Comparison of ENCODE assay signal across 8 mouse cellular contexts in genomic region chr11:63128784-63129183, GRCm38 (mm10). TPM values are rescaled to one million over a fixed set of nuclear protein-coding genes. Genes with fewer than 3 reads are reported as not detected.
DNase-seq lines count a peak whose midpoint lies in the region; ATAC-seq and TF ChIP-seq lines count a peak whose summit lies in the region.

Gene Pmp22, plus strand, starts transcription at chr11:63128982.

- peak within 1 kb of the TSS; percentile 30; the same call in 1 of the 2 replicates for H3K27ac ChIP-seq in lung, embryonic 15.5 days
- H3K27ac ChIP-seq in embryonic fibroblast, embryonic 13.5 days (ENCODE audit: insufficient read depth, low read length): no peak within 1 kb of the TSS
- H3K27ac ChIP-seq in heart, postnatal 0 days (ENCODE audit: low read depth): peak within 1 kb of the TSS; percentile 44
- no peak within 1 kb of the TSS for H3K27ac ChIP-seq in limb, embryonic 11.5 days (replicated peaks; ENCODE audit: low read depth, low read length)
- H3K27ac ChIP-seq in small intestine, adult 2 months (ENCODE audit: insufficient read depth, low read depth, low read length): peak within 1 kb of the TSS; percentile 54

- 49% methylated on average over 2 of the region's 2 CpGs for WGBS in lung, embryonic 15.5 days
- 49% methylated on average over 2 of the region's 2 CpGs for WGBS in heart, postnatal 0 days
- WGBS in limb, embryonic 11.5 days: 67% methylated on average over 2 of the region's 2 CpGs
- WGBS in small intestine, adult 2 months: 50% methylated on average over 2 of the region's 2 CpGs

- H3K4me1 ChIP-seq in lung, embryonic 15.5 days: peaks cover 42% of the 10 kb centered on the region
- peaks cover under 1% of the 10 kb centered on the region; the same call in 1 of the 2 replicates for H3K4me1 ChIP-seq in embryonic fibroblast, embryonic 13.5 days (ENCODE audit: control insufficient read depth, insufficient read depth, low read length)
- peaks cover 24% of the 10 kb centered on the region for H3K4me1 ChIP-seq in heart, postnatal 0 days (ENCODE audit: control insufficient read depth, insufficient read depth)
- peaks cover 34% of the 10 kb centered on the region for H3K4me1 ChIP-seq in limb, embryonic 11.5 days (ENCODE audit: control insufficient read depth, insufficient read depth, low read length)
- H3K4me1 ChIP-seq in small intestine, adult 2 months (ENCODE audit: control insufficient read depth, insufficient read depth, insufficient read length, low read length): peaks cover 4% of the 10 kb centered on the region

- TF ChIP-seq EP300 in heart, postnatal 0 days (IDR thresholded peaks at IDR 0.05; ENCODE audit: low read depth): no peak

- no peaks in the 10 kb centered on the region for H3K36me3 ChIP-seq in lung, embryonic 15.5 days
- 0 out of 2 replicates have a peak, but pooled peaks cover under 1% of the 10 kb centered on the region for H3K36me3 ChIP-seq in heart, postnatal 0 days (replicated peaks; ENCODE audit: control insufficient read depth, insufficient read depth, low read length)
- no peaks in the 10 kb centered on the region for H3K36me3 ChIP-seq in limb, embryonic 11.5 days (ENCODE audit: control insufficient read depth, insufficient read depth, low read length)
- H3K36me3 ChIP-seq in small intestine, adult 2 months (ENCODE audit: control insufficient read depth, insufficient read depth, low read length): peaks cover 5% of the 10 kb centered on the region; the same call in 1 of the 2 replicates

- ATAC-seq in lung, embryonic 15.5 days (ENCODE audit: borderline replicate concordance, extremely low read depth, low FRiP score, low TSS enrichment): no peak
- no peak for ATAC-seq in heart, postnatal 0 days (ENCODE audit: insufficient read depth, low read depth)
- ATAC-seq in limb, embryonic 11.5 days (ENCODE audit: insufficient number of reproducible peaks, low FRiP score, low TSS enrichment, low read depth): no peak

- DNase-seq in lung, adult 18-20 months: no peak
- DNase-seq in heart, postnatal 0 days (ENCODE audit: low spot score): no peak
- DNase-seq in limb, embryonic 11.5 days (ENCODE audit: low spot score): no peak
- no peak for DNase-seq in cerebellum, postnatal 10 days
- no peak for DNase-seq in cerebellum, postnatal 25 days

- H3K4me3 ChIP-seq in lung, embryonic 15.5 days: peak within 1 kb of the TSS; percentile 16; the same call in 1 of the 2 replicates
- H3K4me3 ChIP-seq in embryonic fibroblast, embryonic 13.5 days (ENCODE audit: insufficient read depth, low read length): no peak within 1 kb of the TSS
- peak within 1 kb of the TSS; percentile 77; the same call in 1 of the 2 replicates for H3K4me3 ChIP-seq in heart, postnatal 0 days (ENCODE audit: low read depth, low read length)
- H3K4me3 ChIP-seq in limb, embryonic 11.5 days (ENCODE audit: low read depth, low read length): no peak within 1 kb of the TSS
- peak within 1 kb of the TSS; percentile 34 for H3K4me3 ChIP-seq in small intestine, adult 2 months (ENCODE audit: low read depth, low read length)

- peak within 1 kb of the TSS; percentile 90 for H3K4me2 ChIP-seq in lung, embryonic 15.5 days
- peak within 1 kb of the TSS; percentile 95 for H3K4me2 ChIP-seq in heart, postnatal 0 days (ENCODE audit: low read depth, low read length)
- no peak within 1 kb of the TSS for H3K4me2 ChIP-seq in limb, embryonic 11.5 days (ENCODE audit: low read depth, severe bottlenecking)

- no peak for TF ChIP-seq POLR2A in embryonic fibroblast, embryonic 13.5 days (IDR thresholded peaks at IDR 0.05; ENCODE audit: low read depth, low read length)
- no peak for TF ChIP-seq POLR2A in small intestine, adult 2 months (IDR thresholded peaks at IDR 0.05; ENCODE audit: low read depth, low read length)

- H3K9me3 ChIP-seq in lung, embryonic 15.5 days: no peaks in the 10 kb centered on the region
- no peaks in the 10 kb centered on the region for H3K9me3 ChIP-seq in heart, postnatal 0 days (replicated peaks; ENCODE audit: control insufficient read depth, low read length)
- no peaks in the 10 kb centered on the region for H3K9me3 ChIP-seq in limb, embryonic 11.5 days (ENCODE audit: control insufficient read depth, low read length)

- H3K27me3 ChIP-seq in lung, embryonic 15.5 days: peaks cover 4% of the 10 kb centered on the region
- H3K27me3 ChIP-seq in heart, postnatal 0 days (ENCODE audit: control insufficient read depth, insufficient read depth, low read length): no peaks in the 10 kb centered on the region
- peaks cover 15% of the 10 kb centered on the region for H3K27me3 ChIP-seq in limb, embryonic 11.5 days (ENCODE audit: control insufficient read depth, insufficient read depth, low read length)
- H3K27me3 ChIP-seq in small intestine, adult 2 months (ENCODE audit: control insufficient read depth, insufficient read depth, low read length): peaks cover 16% of the 10 kb centered on the region

- H3K9ac ChIP-seq in lung, embryonic 15.5 days: no peak within 1 kb of the TSS
- H3K9ac ChIP-seq in heart, postnatal 0 days (replicated peaks; ENCODE audit: low read depth, low read length): 0 out of 2 replicates have a peak within 1 kb of the TSS, but pooled peaks have one; percentile 16
- no peak within 1 kb of the TSS for H3K9ac ChIP-seq in limb, embryonic 11.5 days (ENCODE audit: low read length)

- TF ChIP-seq CTCF in embryonic fibroblast, embryonic 13.5 days (IDR thresholded peaks at IDR 0.05; ENCODE audit: borderline replicate concordance, insufficient read depth, low read length): no peak
- no peak for TF ChIP-seq CTCF in heart, postnatal 0 days (IDR thresholded peaks at IDR 0.05; ENCODE audit: low read depth)
- TF ChIP-seq CTCF in small intestine, adult 2 months (IDR thresholded peaks at IDR 0.05; ENCODE audit: extremely low read depth, insufficient read length, insufficient replicate concordance, low read depth, low read length): no peak

RNA-seq across cellular contexts. Expression of gene Pmp22, which starts in this region (rescaled TPM):
- 238 and 261 TPM in 2 replicates for polyA plus RNA-seq in lung, embryonic 15.5 days (2015; fragmentation: Nextera tagmentation; extraction: Ambion mirVana)
- 124 and 179 TPM in 2 replicates for polyA plus RNA-seq in embryonic fibroblast, embryonic 13.5 days (2011; ENCODE audit: insufficient read length, low read depth, missing spikeins)
- 94.4 and 128 TPM in 2 replicates for total RNA-seq in heart, postnatal 0 days (2014; rRNA removed; ENCODE audit: low replicate concordance)
- 62.1 and 63.3 TPM in 2 replicates for polyA plus RNA-seq in heart, postnatal 0 days (2015; fragmentation: Nextera tagmentation; extraction: Ambion mirVana)
- 43.7 and 51.0 TPM in 2 replicates for polyA plus RNA-seq in limb, embryonic 11.5 days (2014; fragmentation: Nextera tagmentation; extraction: Ambion mirVana)
- 24.9 and 1,148 TPM in 2 replicates for polyA plus RNA-seq in small intestine, adult 2 months (2012; rRNA removed)

Comparison
In these comparisons a context has a peak if more than half of its experiments do, and no peak if none do; other contexts are left out.
1. H3K27ac ChIP-seq: peak in lung, embryonic 15.5 days (single experiment), heart, postnatal 0 days (single experiment) and small intestine, adult 2 months (single experiment); none in embryonic fibroblast, embryonic 13.5 days (single experiment) and limb, embryonic 11.5 days (single experiment).
2. H3K4me3 ChIP-seq: peak in lung, embryonic 15.5 days (single experiment), heart, postnatal 0 days (single experiment) and small intestine, adult 2 months (single experiment); none in embryonic fibroblast, embryonic 13.5 days (single experiment) and limb, embryonic 11.5 days (single experiment).